Mouse (Mus musculus): Measurements from ENCODE around the gene Fam120a. TPM values are rescaled to one million over a fixed set of nuclear protein-coding genes. Genes with fewer than 3 reads are reported as not detected.

Gene Fam120a
- polyA plus RNA-seq, 1 experiment from 2014 or later = 22.8 TPM

- no peak overlapping the region for H3K4me2 ChIP-seq (ENCODE audit: low read depth, low read length)
Measured at GRCm38 (mm10) chr13:48905458-48905857, 62.4 kb downstream of the Fam120a start.

GRCm38 (mm10) chr13:48895376-48895775 is 72.4 kb downstream of the Fam120a start:
- H3K4me2 ChIP-seq (ENCODE audit: low read depth, low read length) = no peak overlapping the region
- no peaks in the 10 kb centered on the region for H3K27me3 ChIP-seq (ENCODE audit: control insufficient read depth, insufficient read depth, low read depth, low read length)
- H3K9me3 ChIP-seq (ENCODE audit: control insufficient read depth, low read length) = no peaks in the 10 kb centered on the region
- WGBS = 77% methylated on average over 5 of the region's 5 CpGs
- ATAC-seq (ENCODE audit: low read depth) = no peak
- H3K27ac ChIP-seq (ENCODE audit: low read length) = no peak overlapping the region
- no peak overlapping the region for H3K9ac ChIP-seq (ENCODE audit: low read length)
- no peak overlapping the region for H3K4me3 ChIP-seq (ENCODE audit: low read length)
- H3K4me1 ChIP-seq (replicated peaks; ENCODE audit: control insufficient read depth, insufficient read depth, low read length) = no peaks in the 10 kb centered on the region
- peaks cover 45% of the 10 kb centered on the region for H3K36me3 ChIP-seq (ENCODE audit: control insufficient read depth, insufficient read depth, low read length)

More at GRCm38 (mm10) chr13:48905458-48905857, 62.4 kb downstream of the Fam120a start:
- Histone ChIP-seq H3K36me3 (ENCODE audit: control insufficient read depth, insufficient read depth, low read length) (peaks cover 29% of the 10 kb centered on the region), H3K9me3 (ENCODE audit: control insufficient read depth, low read length) (no peaks in the 10 kb centered on the region), H3K4me3 (ENCODE audit: low read length) (no peak overlapping the region), H3K9ac (ENCODE audit: low read length) (no peak overlapping the region), H3K27me3 (ENCODE audit: control insufficient read depth, insufficient read depth, low read depth, low read length) (no peaks in the 10 kb centered on the region), H3K27ac (ENCODE audit: low read length) (no peak overlapping the region), H3K4me1 (replicated peaks; ENCODE audit: control insufficient read depth, insufficient read depth, low read length) (no peaks in the 10 kb centered on the region)
- ATAC-seq (ENCODE audit: low read depth) = no peak
- 92% methylated on average over 2 of the region's 2 CpGs for WGBS

- peaks cover 48% of the 10 kb centered on the region for H3K36me3 ChIP-seq (ENCODE audit: control insufficient read depth, insufficient read depth, low read length)
- no peaks in the 10 kb centered on the region for H3K9me3 ChIP-seq (ENCODE audit: control insufficient read depth, low read length)
- H3K27ac ChIP-seq (ENCODE audit: low read length) = no peak overlapping the region
- WGBS = 69% methylated on average over 4 of the region's 4 CpGs
- no peak overlapping the region for H3K4me3 ChIP-seq (ENCODE audit: low read length)
- no peaks in the 10 kb centered on the region for H3K27me3 ChIP-seq (ENCODE audit: control insufficient read depth, insufficient read depth, low read depth, low read length)
- H3K4me1 ChIP-seq (replicated peaks; ENCODE audit: control insufficient read depth, insufficient read depth, low read length) = no peaks in the 10 kb centered on the region
- H3K4me2 ChIP-seq (ENCODE audit: low read depth, low read length) = no peak overlapping the region
- no peak overlapping the region for H3K9ac ChIP-seq (ENCODE audit: low read length)
- peak; percentile 47; the same call in 1 of the 2 replicates for ATAC-seq (ENCODE audit: low read depth)
Measured at GRCm38 (mm10) chr13:48890260-48890960, 77.4 kb downstream of the Fam120a start.

GRCm38 (mm10) chr13:48878534-48878933 is 89.3 kb downstream of the Fam120a start:
- Histone ChIP-seq H3K27me3 (ENCODE audit: control insufficient read depth, insufficient read depth, low read depth, low read length) (no peaks in the 10 kb centered on the region), H3K27ac (ENCODE audit: low read length) (peak overlapping the region; percentile 90), H3K4me2 (ENCODE audit: low read depth, low read length) (peak overlapping the region; percentile 88), H3K36me3 (ENCODE audit: control insufficient read depth, insufficient read depth, low read length) (peaks cover 21% of the 10 kb centered on the region), H3K4me1 (replicated peaks; ENCODE audit: control insufficient read depth, insufficient read depth, low read length) (peaks cover 5% of the 10 kb centered on the region), H3K4me3 (ENCODE audit: low read length) (peak overlapping the region; percentile 57), H3K9me3 (ENCODE audit: control insufficient read depth, low read length) (no peaks in the 10 kb centered on the region), H3K9ac (ENCODE audit: low read length) (peak overlapping the region; percentile 83)
- 0% methylated on average over 36 of the region's 36 CpGs for WGBS
- peak; percentile 100 for ATAC-seq (ENCODE audit: low read depth)

- H3K27ac ChIP-seq (ENCODE audit: low read length) = peak overlapping the region; percentile 90
- peaks cover 17% of the 10 kb centered on the region for H3K36me3 ChIP-seq (ENCODE audit: control insufficient read depth, insufficient read depth, low read length)
- peak overlapping the region; percentile 83 for H3K9ac ChIP-seq (ENCODE audit: low read length)
Measured at GRCm38 (mm10) chr13:48877805-48878204, 90.0 kb downstream of the Fam120a start.

GRCm38 (mm10) chr13:48872726-48873125 is 95.1 kb downstream of the Fam120a start:
- Histone ChIP-seq H3K4me1 (replicated peaks; ENCODE audit: control insufficient read depth, insufficient read depth, low read length) (peaks cover 22% of the 10 kb centered on the region), H3K27ac (ENCODE audit: low read length) (no peak overlapping the region), H3K4me2 (ENCODE audit: low read depth, low read length) (no peak overlapping the region), H3K27me3 (ENCODE audit: control insufficient read depth, insufficient read depth, low read depth, low read length) (no peaks in the 10 kb centered on the region), H3K4me3 (ENCODE audit: low read length) (no peak overlapping the region), H3K9me3 (ENCODE audit: control insufficient read depth, low read length) (no peaks in the 10 kb centered on the region), H3K36me3 (ENCODE audit: control insufficient read depth, insufficient read depth, low read length) (no peaks in the 10 kb centered on the region), H3K9ac (ENCODE audit: low read length) (no peak overlapping the region)
- WGBS = 69% methylated on average over 5 of the region's 5 CpGs
- no peak for ATAC-seq (ENCODE audit: low read depth)

More at GRCm38 (mm10) chr13:48877805-48878204, 90.0 kb downstream of the Fam120a start:
- Histone ChIP-seq H3K27me3 (ENCODE audit: control insufficient read depth, insufficient read depth, low read depth, low read length) (no peaks in the 10 kb centered on the region), H3K4me1 (replicated peaks; ENCODE audit: control insufficient read depth, insufficient read depth, low read length) (peaks cover 5% of the 10 kb centered on the region), H3K4me2 (ENCODE audit: low read depth, low read length) (peak overlapping the region; percentile 88), H3K4me3 (ENCODE audit: low read length) (peak overlapping the region; percentile 57), H3K9me3 (ENCODE audit: control insufficient read depth, low read length) (no peaks in the 10 kb centered on the region)
- ATAC-seq (ENCODE audit: low read depth) = no peak

- H3K9me3 ChIP-seq (ENCODE audit: control insufficient read depth, low read length) = no peaks in the 10 kb centered on the region
- H3K4me2 ChIP-seq (ENCODE audit: low read depth, low read length) = peak overlapping the region; percentile 89
- H3K4me3 ChIP-seq (ENCODE audit: low read length) = peak overlapping the region; percentile 89
- peaks cover 26% of the 10 kb centered on the region for H3K4me1 ChIP-seq (replicated peaks; ENCODE audit: control insufficient read depth, insufficient read depth, low read length)
- H3K27me3 ChIP-seq (ENCODE audit: control insufficient read depth, insufficient read depth, low read depth, low read length) = no peaks in the 10 kb centered on the region
- ATAC-seq (ENCODE audit: low read depth) = no peak
- 57% methylated on average over 7 of the region's 7 CpGs for WGBS
- H3K27ac ChIP-seq (ENCODE audit: low read length) = no peak overlapping the region
- H3K36me3 ChIP-seq (ENCODE audit: control insufficient read depth, insufficient read depth, low read length) = no peaks in the 10 kb centered on the region
- peak overlapping the region; percentile 99 for H3K9ac ChIP-seq (ENCODE audit: low read length)
Measured at GRCm38 (mm10) chr13:48871887-48872606, 95.8 kb downstream of the Fam120a start.

GRCm38 (mm10) chr13:48870771-48871731 is 96.8 kb downstream of the Fam120a start, which contains the start of gene Phf2:
TSS of gene Phf2 (minus strand) at chr13:48871119.
- H3K9ac ChIP-seq (ENCODE audit: low read length) = peak within 1 kb of the TSS; percentile 99
- peak within 1 kb of the TSS; percentile 89 for H3K4me3 ChIP-seq (ENCODE audit: low read length)
- peaks cover 34% of the 10 kb centered on the region for H3K4me1 ChIP-seq (replicated peaks; ENCODE audit: control insufficient read depth, insufficient read depth, low read length)
- 0% methylated on average over 34 of the region's 117 CpGs for WGBS
- peak; percentile 64 for ATAC-seq (ENCODE audit: low read depth)
- H3K36me3 ChIP-seq (ENCODE audit: control insufficient read depth, insufficient read depth, low read length) = no peaks in the 10 kb centered on the region
- no peaks in the 10 kb centered on the region for H3K27me3 ChIP-seq (ENCODE audit: control insufficient read depth, insufficient read depth, low read depth, low read length)
- H3K27ac ChIP-seq (ENCODE audit: low read length) = peak within 1 kb of the TSS; percentile 95
- H3K4me2 ChIP-seq (ENCODE audit: low read depth, low read length) = peak within 1 kb of the TSS; percentile 89
- no peaks in the 10 kb centered on the region for H3K9me3 ChIP-seq (ENCODE audit: control insufficient read depth, low read length)
